ENCODE assay signal across 11 mouse cellular contexts in genomic region chr5:123993263-123994036, GRCm38 (mm10). TPM values are rescaled to one million over a fixed set of nuclear protein-coding genes. Genes with fewer than 3 reads are reported as not detected.
DNase-seq lines count a peak whose midpoint lies in the region; ATAC-seq lines count a peak whose summit lies in the region.
"Had no signal": no experiment of that assay in that cellular context is flagged by ENCODE, and none has a peak within 500 bp of the region (broad histone marks: within the 10 kb centered on the region; RNA-seq: fewer than 3 reads in every experiment).

No protein-coding gene starts in this region.

- no peak for ATAC-seq in midbrain, embryonic 11.5 days (ENCODE audit: low FRiP score)
- peak; percentile 83 for ATAC-seq in forebrain, embryonic 15.5 days (replicated peaks)

- WGBS in midbrain, embryonic 10.5 days, result 69% methylated on average over 7 of the region's 7 CpGs
- 75% methylated on average over 7 of the region's 7 CpGs for WGBS in midbrain, embryonic 11.5 days
- 41% methylated on average over 7 of the region's 7 CpGs for WGBS in forebrain, embryonic 15.5 days

- DNase-seq in midbrain, embryonic 10.5 days (ENCODE audit: low spot score), result no peak
- no peak for DNase-seq in midbrain, embryonic 11.5 days (ENCODE audit: low spot score, missing footprints)
- DNase-seq in layer of hippocampus, adult 9-10 months (ENCODE audit: low spot score), result peak; percentile 55
- peak; percentile 38 for DNase-seq in retina, postnatal 7 days (ENCODE audit: low read depth, low spot score)
- no peak for DNase-seq in adrenal gland, postnatal 14 days
- no peak for DNase-seq in thymus, postnatal 10 days (ENCODE audit: low spot score in 2 of 2)
- no peak for DNase-seq in kidney, adult 11 months

- no peak overlapping the region for H3K4me2 ChIP-seq in midbrain, embryonic 11.5 days
- H3K4me2 ChIP-seq in forebrain, embryonic 15.5 days (replicated peaks), result no peak overlapping the region
- H3K4me2 ChIP-seq: stomach, embryonic 15.5 days had no signal

- H3K27me3 ChIP-seq in midbrain, embryonic 10.5 days (ENCODE audit: low read depth, poor library complexity, severe bottlenecking), result no peaks in the 10 kb centered on the region
- H3K27me3 ChIP-seq in midbrain, embryonic 11.5 days (ENCODE audit: control insufficient read depth, insufficient read depth, low read length), result no peaks in the 10 kb centered on the region
- no peaks in the 10 kb centered on the region for H3K27me3 ChIP-seq in forebrain, embryonic 15.5 days
- H3K27me3 ChIP-seq: stomach, embryonic 15.5 days had no signal

- peak overlapping the region; percentile 29; the same call in 1 of the 2 replicates for H3K27ac ChIP-seq in midbrain, embryonic 10.5 days (replicated peaks)
- H3K27ac ChIP-seq in midbrain, embryonic 11.5 days (ENCODE audit: low read depth, low read length), result no peak overlapping the region
- peak overlapping the region; percentile 90 for H3K27ac ChIP-seq in forebrain, embryonic 15.5 days (replicated peaks)
- H3K27ac ChIP-seq: liver, embryonic 14.5 days had no signal

- peaks cover 37% of the 10 kb centered on the region for H3K4me1 ChIP-seq in midbrain, embryonic 10.5 days
- H3K4me1 ChIP-seq in midbrain, embryonic 11.5 days (ENCODE audit: control insufficient read depth, insufficient read depth, low read length), result peaks cover 13% of the 10 kb centered on the region
- peaks cover 28% of the 10 kb centered on the region for H3K4me1 ChIP-seq in forebrain, embryonic 15.5 days

- H3K9ac ChIP-seq in midbrain, embryonic 11.5 days (ENCODE audit: low read length), result no peak overlapping the region
- H3K9ac ChIP-seq in forebrain, embryonic 15.5 days (replicated peaks), result no peak overlapping the region
- H3K9ac ChIP-seq: liver, embryonic 14.5 days; stomach, embryonic 15.5 days had no signal

- H3K36me3 ChIP-seq in midbrain, embryonic 10.5 days, result no peaks in the 10 kb centered on the region
- H3K36me3 ChIP-seq in midbrain, embryonic 11.5 days (ENCODE audit: control insufficient read depth, insufficient read depth, low read length), result no peaks in the 10 kb centered on the region
- H3K36me3 ChIP-seq in forebrain, embryonic 15.5 days, result no peaks in the 10 kb centered on the region
- H3K36me3 ChIP-seq: stomach, embryonic 15.5 days had no signal

- no peaks in the 10 kb centered on the region for H3K9me3 ChIP-seq in midbrain, embryonic 10.5 days (replicated peaks)
- H3K9me3 ChIP-seq in midbrain, embryonic 11.5 days (ENCODE audit: control insufficient read depth, low read length), result no peaks in the 10 kb centered on the region
- H3K9me3 ChIP-seq in forebrain, embryonic 15.5 days, result no peaks in the 10 kb centered on the region
- H3K9me3 ChIP-seq: stomach, embryonic 15.5 days had no signal

- H3K4me3 ChIP-seq in midbrain, embryonic 10.5 days, result no peak overlapping the region
- no peak overlapping the region for H3K4me3 ChIP-seq in midbrain, embryonic 11.5 days (ENCODE audit: low read depth, low read length)
- no peak overlapping the region for H3K4me3 ChIP-seq in forebrain, embryonic 15.5 days
- H3K4me3 ChIP-seq: erythroblast, embryonic 14.5 days; stomach, embryonic 15.5 days had no signal

RNA-seq across cellular contexts. Expression of gene Hip1r, which starts 20.0 kb away (rescaled TPM):
- polyA plus RNA-seq in midbrain, embryonic 10.5 days (2016; fragmentation: Nextera tagmentation; extraction: Ambion mirVana), result 6.6 and 9.2 TPM in 2 replicates
- 4.6 and 5.2 TPM in 2 replicates for polyA plus RNA-seq in midbrain, embryonic 11.5 days (2014; fragmentation: Nextera tagmentation; extraction: Ambion mirVana)
- polyA plus RNA-seq in forebrain, embryonic 15.5 days (2015; fragmentation: Nextera tagmentation; extraction: Ambion mirVana), result 26.9 and 27.5 TPM in 2 replicates
- total RNA-seq in adrenal gland, postnatal 14 days (2021), result 18.0 and 26.6 TPM in 2 replicates

RNA-seq across cellular contexts. Expression of gene Vps37b, which starts 38.6 kb away (rescaled TPM):
- 58.1 and 69.2 TPM in 2 replicates for polyA plus RNA-seq in midbrain, embryonic 10.5 days (2016; fragmentation: Nextera tagmentation; extraction: Ambion mirVana)
- polyA plus RNA-seq in midbrain, embryonic 11.5 days (2014; fragmentation: Nextera tagmentation; extraction: Ambion mirVana), result 45.5 and 50.7 TPM in 2 replicates
- polyA plus RNA-seq in forebrain, embryonic 15.5 days (2015; fragmentation: Nextera tagmentation; extraction: Ambion mirVana), result 106 and 109 TPM in 2 replicates
- 65.2 and 85.1 TPM in 2 replicates for total RNA-seq in adrenal gland, postnatal 14 days (2021)

Comparison
In these comparisons a context has a peak if more than half of its experiments do, and no peak if none do; other contexts are left out.
1. DNase-seq: peak in layer of hippocampus, adult 9-10 months (single experiment) and retina, postnatal 7 days (single experiment); none in midbrain, embryonic 10.5 days (single experiment), midbrain, embryonic 11.5 days (single experiment), adrenal gland, postnatal 14 days (single experiment), thymus, postnatal 10 days (0 of 2) and kidney, adult 11 months (single experiment).